Mouse (Mus musculus) hindbrain, embryonic 14.5 days (tissue): Measurements from ENCODE around the gene Mybpc3. TPM values are rescaled to one million over a fixed set of nuclear protein-coding genes. Genes with fewer than 3 reads are reported as not detected.

Source experiments
- ATAC-seq: fragments of 200-750 bp; cut with Nextera tagmentation; 2 replicates; pipeline ENCODE4 v1.8.0; 2017; ENCODE audit warnings: moderate number of reproducible peaks, mild to moderate bottlenecking, moderate TSS enrichment, moderate library complexity; ENCODE audit not compliant: low FRiP score
- DNase-seq: peaks from one replicate; pipeline ENCODE4 v3.0.0-alpha.2; 2015; ENCODE audit warnings: low spot score
- H3K27ac ChIP-seq: fragments of 300-500 bp; sonication (generic); 2 replicates; pipeline ENCODE4 v1.5.1; 2014; ENCODE audit warnings: mild to moderate bottlenecking, moderate library complexity
- H3K27me3 ChIP-seq: fragments of 300-500 bp; sonication (generic); 2 replicates; pipeline ENCODE4 v1.6.1; 2014; ENCODE audit warnings: mild to moderate bottlenecking, low read length, mixed read lengths; ENCODE audit not compliant: control insufficient read depth, insufficient read depth
- H3K36me3 ChIP-seq: fragments of 300-500 bp; sonication (generic); replicated peaks from 2 replicates; pipeline ENCODE4 v1.6.1; 2014; ENCODE audit not compliant: control insufficient read depth, insufficient read depth
- H3K4me1 ChIP-seq: fragments of 300-500 bp; sonication (generic); replicated peaks from 2 replicates; pipeline ENCODE4 v1.6.1; 2014; ENCODE audit warnings: antibody characterized with exemption, low read length, mixed read lengths; ENCODE audit not compliant: control insufficient read depth, insufficient read depth
- H3K4me2 ChIP-seq: fragments of 300-500 bp; sonication (generic); replicated peaks from 2 replicates; pipeline ENCODE4 v1.6.1; 2014; ENCODE audit warnings: mild to moderate bottlenecking, moderate library complexity
- H3K4me3 ChIP-seq: fragments of 300-500 bp; sonication (generic); replicated peaks from 2 replicates; pipeline ENCODE4 v1.5.1; 2014; ENCODE audit warnings: mild to moderate bottlenecking, low read length
- H3K9ac ChIP-seq: fragments of 300-500 bp; sonication (generic); 2 replicates; pipeline ENCODE4 v1.6.1; 2014
- H3K9me3 ChIP-seq: fragments of 300-500 bp; sonication (generic); 2 replicates; pipeline ENCODE4 v1.6.1; 2016; ENCODE audit warnings: low read length; ENCODE audit not compliant: control insufficient read depth
- WGBS: fragments of 180-500 bp; shearing (Covaris S2); extraction: QIAGEN DNeasy Blood & Tissue Kit; methylation state at CpG from one replicate; pipeline ENCODE4 v1.1.7; 2014; 5-methylcytosine and 5-hydroxymethylcytosine counted together
- polyA plus RNA-seq: library from polyadenylated mRNA; unstranded; fragments of >200 nt; fragmentation: Nextera tagmentation; extraction: Ambion mirVana; gene quantifications from 2 replicates; pipeline ENCODE4 v1.2.1, GENCODE M21; 2014

Mybpc3 gene
- polyA plus RNA-seq, 1 experiment from 2014 or later, result not detected

- Histone ChIP-seq H3K4me2 (no peak overlapping the region), H3K9ac (no peak overlapping the region), H3K36me3 (no peaks in the 10 kb centered on the region), H3K27me3 (no peaks in the 10 kb centered on the region), H3K9me3 (no peaks in the 10 kb centered on the region), H3K4me3 (no peak overlapping the region), H3K4me1 (no peaks in the 10 kb centered on the region), H3K27ac (no peak overlapping the region)
- ATAC-seq (no peak), DNase-seq (no peak)
- WGBS, result 86% methylated on average over 5 of the region's 5 CpGs
Measured at GRCm38 (mm10) chr2:91128761-91129160, 10.8 kb downstream of the Mybpc3 start.

- Histone ChIP-seq H3K4me2 (no peak overlapping the region), H3K9ac (no peak overlapping the region), H3K4me1 (no peaks in the 10 kb centered on the region), H3K36me3 (no peaks in the 10 kb centered on the region), H3K27me3 (no peaks in the 10 kb centered on the region), H3K9me3 (no peaks in the 10 kb centered on the region), H3K27ac (no peak overlapping the region), H3K4me3 (no peak overlapping the region)
- ATAC-seq, result no peak
- no peak for DNase-seq
- 92% methylated on average over 6 of the region's 6 CpGs for WGBS
Measured at GRCm38 (mm10) chr2:91130126-91130525, 12.2 kb downstream of the Mybpc3 start.

- WGBS, result 90% methylated on average over 15 of the region's 15 CpGs
- H3K36me3 ChIP-seq, result no peaks in the 10 kb centered on the region
- no peak overlapping the region for H3K4me2 ChIP-seq
- no peaks in the 10 kb centered on the region for H3K9me3 ChIP-seq
- H3K27me3 ChIP-seq, result no peaks in the 10 kb centered on the region
- ATAC-seq (no peak), DNase-seq (no peak)
- H3K27ac ChIP-seq, result no peak overlapping the region
- H3K9ac ChIP-seq, result no peak overlapping the region
- H3K4me1 ChIP-seq, result no peaks in the 10 kb centered on the region
- H3K4me3 ChIP-seq, result no peak overlapping the region
Measured at GRCm38 (mm10) chr2:91131251-91131650, 13.3 kb downstream of the Mybpc3 start.

GRCm38 (mm10) chr2:91132035-91132434 lies 14.1 kb downstream of the Mybpc3 start:
- H3K9ac ChIP-seq, result no peak overlapping the region
- no peak overlapping the region for H3K4me2 ChIP-seq
- H3K4me3 ChIP-seq, result no peak overlapping the region
- H3K27ac ChIP-seq, result no peak overlapping the region
- H3K27me3 ChIP-seq, result no peaks in the 10 kb centered on the region
- H3K9me3 ChIP-seq, result no peaks in the 10 kb centered on the region
- no peak for ATAC-seq
- 94% methylated on average over 3 of the region's 3 CpGs for WGBS
- no peaks in the 10 kb centered on the region for H3K4me1 ChIP-seq
- no peak for DNase-seq
- peaks cover 7% of the 10 kb centered on the region for H3K36me3 ChIP-seq

- Histone ChIP-seq H3K27ac (no peak overlapping the region), H3K4me1 (no peaks in the 10 kb centered on the region), H3K36me3 (peaks cover 53% of the 10 kb centered on the region), H3K9ac (no peak overlapping the region), H3K4me3 (no peak overlapping the region), H3K9me3 (no peaks in the 10 kb centered on the region), H3K27me3 (no peaks in the 10 kb centered on the region), H3K4me2 (no peak overlapping the region)
- 84% methylated on average over 11 of the region's 11 CpGs for WGBS
- no peak for DNase-seq
- no peak for ATAC-seq
Measured at GRCm38 (mm10) chr2:91136513-91137412, 18.8 kb downstream of the Mybpc3 start.

- Histone ChIP-seq H3K4me1 (no peaks in the 10 kb centered on the region), H3K4me3 (no peak overlapping the region), H3K36me3 (peaks cover 60% of the 10 kb centered on the region), H3K27ac (no peak overlapping the region), H3K4me2 (no peak overlapping the region), H3K9ac (no peak overlapping the region), H3K9me3 (no peaks in the 10 kb centered on the region), H3K27me3 (no peaks in the 10 kb centered on the region)
- 90% methylated on average over 6 of the region's 6 CpGs for WGBS
- DNase-seq (no peak), ATAC-seq (no peak)
Measured at GRCm38 (mm10) chr2:91137481-91137880, 19.5 kb downstream of the Mybpc3 start.

- WGBS, result 82% methylated on average over 5 of the region's 5 CpGs
Measured at GRCm38 (mm10) chr2:91139311-91139710, 21.4 kb downstream of the Mybpc3 start.

GRCm38 (mm10) chr2:91139764-91140163 lies 21.8 kb downstream of the Mybpc3 start:
- Histone ChIP-seq H3K4me3 (no peak overlapping the region), H3K4me2 (no peak overlapping the region), H3K9me3 (no peaks in the 10 kb centered on the region), H3K9ac (no peak overlapping the region), H3K4me1 (no peaks in the 10 kb centered on the region), H3K27me3 (no peaks in the 10 kb centered on the region), H3K36me3 (peaks cover 82% of the 10 kb centered on the region), H3K27ac (no peak overlapping the region)
- no peak for ATAC-seq
- WGBS, result 78% methylated on average over 8 of the region's 8 CpGs
- DNase-seq, result no peak

More at GRCm38 (mm10) chr2:91139311-91139710, 21.4 kb downstream of the Mybpc3 start:
- no peaks in the 10 kb centered on the region for H3K4me1 ChIP-seq
- H3K9ac ChIP-seq, result no peak overlapping the region
- ATAC-seq, result no peak
- H3K4me2 ChIP-seq, result no peak overlapping the region
- DNase-seq, result no peak
- H3K4me3 ChIP-seq, result no peak overlapping the region
- H3K27me3 ChIP-seq, result no peaks in the 10 kb centered on the region
- H3K36me3 ChIP-seq, result peaks cover 78% of the 10 kb centered on the region
- no peak overlapping the region for H3K27ac ChIP-seq
- H3K9me3 ChIP-seq, result no peaks in the 10 kb centered on the region

- Histone ChIP-seq H3K4me1 (no peaks in the 10 kb centered on the region), H3K4me2 (no peak overlapping the region), H3K27ac (no peak overlapping the region), H3K4me3 (no peak overlapping the region), H3K9ac (no peak overlapping the region), H3K9me3 (no peaks in the 10 kb centered on the region), H3K27me3 (no peaks in the 10 kb centered on the region), H3K36me3 (peaks cover 99% of the 10 kb centered on the region)
- 93% methylated on average over 6 of the region's 6 CpGs for WGBS
- no peak for ATAC-seq
- no peak for DNase-seq
Measured at GRCm38 (mm10) chr2:91142920-91143319, 25.0 kb downstream of the Mybpc3 start.
